Mouse (Mus musculus): ENCODE results near the gene Tm2d3.

Gene Tm2d3

GRCm38 (mm10) chr7:65690869-65691268 is at the start of gene Tm2d3:
Tm2d3 (plus strand) TSS chr7:65691169.
- no peak for DNase-seq

DNA sequence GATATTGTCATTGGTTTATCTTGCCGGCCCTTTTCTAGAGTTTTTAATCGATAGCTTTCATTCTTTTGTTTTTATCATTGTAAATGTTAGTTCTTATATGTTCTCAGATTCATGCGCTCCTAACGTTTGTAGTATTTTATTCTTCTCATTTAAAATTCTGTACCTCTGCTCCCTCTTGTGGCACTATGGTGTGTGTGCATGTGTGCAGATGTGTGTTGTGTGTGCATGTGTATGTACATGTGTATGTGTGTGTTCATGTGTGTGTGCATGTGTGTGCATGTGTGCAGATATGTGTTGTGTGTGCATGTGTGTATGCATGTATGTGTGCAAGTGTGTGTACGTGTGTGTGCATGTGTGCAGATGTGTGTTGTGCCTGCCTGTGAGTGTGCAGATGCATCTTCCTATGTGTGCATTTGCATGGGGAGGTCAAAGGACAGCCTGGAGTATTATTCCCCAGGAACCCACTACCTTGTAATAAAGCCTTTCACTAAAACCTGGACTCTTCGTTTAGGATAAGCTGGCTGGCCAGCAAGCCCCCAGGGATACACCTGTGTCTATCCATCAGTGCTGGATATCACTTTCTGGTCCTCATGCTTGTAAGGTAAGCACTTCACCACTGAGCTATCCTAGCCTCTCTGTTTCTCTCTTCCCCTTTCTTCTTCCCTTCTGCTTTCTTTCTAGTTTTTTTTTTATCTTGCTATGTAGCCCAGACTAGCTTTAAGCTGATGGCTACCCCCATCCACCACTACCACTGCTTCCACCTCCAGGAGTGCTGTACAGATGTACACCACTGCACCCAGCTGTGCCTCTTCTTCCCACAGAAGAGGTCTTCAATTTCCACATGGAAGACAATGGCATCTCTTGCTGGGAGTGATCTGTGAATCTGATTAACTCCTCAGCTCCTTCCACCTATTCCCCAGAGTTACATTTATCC is 48.3 kb upstream of the Tm2d3 start:
- DNase-seq = no peak

- no peak for DNase-seq
Measured at GRCm38 (mm10) chr7:65643861-65644421, 47.0 kb upstream of the Tm2d3 start.

DNA sequence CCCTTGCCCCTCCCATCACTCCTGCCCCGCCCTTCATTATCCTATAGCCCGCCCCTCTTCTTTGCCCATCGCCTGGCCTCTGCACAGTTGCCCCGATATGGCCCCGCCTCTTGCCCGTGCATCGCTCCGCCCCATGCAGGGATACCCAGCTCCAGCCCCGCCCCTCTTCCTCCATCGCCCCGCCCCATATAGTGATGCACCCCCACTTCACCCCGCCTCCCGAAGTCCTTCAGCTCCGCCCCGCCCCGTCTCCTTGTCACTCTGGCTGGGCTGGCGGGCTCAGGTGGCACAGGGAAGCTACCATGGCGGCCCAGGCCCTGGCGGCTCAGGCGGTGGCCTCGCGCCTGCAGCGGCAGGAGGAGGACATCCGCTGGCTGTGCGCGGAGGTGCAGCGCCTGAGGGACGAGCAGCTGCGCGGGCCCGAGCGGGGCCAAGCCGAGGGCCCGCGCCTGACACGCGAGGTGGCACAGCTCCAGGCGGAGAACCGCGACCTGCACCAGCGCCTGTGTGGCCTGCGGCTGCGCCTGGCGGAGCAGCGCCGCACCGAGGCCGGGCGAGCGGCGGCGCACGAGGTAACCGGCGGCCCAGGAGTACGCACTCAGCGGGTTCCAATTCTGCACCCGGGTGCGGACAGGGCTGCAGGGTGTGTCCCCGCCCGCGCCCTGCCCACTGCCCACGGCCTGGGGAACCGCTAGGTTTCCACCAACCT is 46.2 kb upstream of the Tm2d3 start, which contains the start of gene Tarsl2:
Gene Tarsl2, plus strand, starts transcription at position 256 of the 709 bp plus-strand sequence.
- peak; percentile 97 for DNase-seq

- no peak for DNase-seq
Measured at GRCm38 (mm10) chr7:65645996-65646395, 45.0 kb upstream of the Tm2d3 start.

DNA sequence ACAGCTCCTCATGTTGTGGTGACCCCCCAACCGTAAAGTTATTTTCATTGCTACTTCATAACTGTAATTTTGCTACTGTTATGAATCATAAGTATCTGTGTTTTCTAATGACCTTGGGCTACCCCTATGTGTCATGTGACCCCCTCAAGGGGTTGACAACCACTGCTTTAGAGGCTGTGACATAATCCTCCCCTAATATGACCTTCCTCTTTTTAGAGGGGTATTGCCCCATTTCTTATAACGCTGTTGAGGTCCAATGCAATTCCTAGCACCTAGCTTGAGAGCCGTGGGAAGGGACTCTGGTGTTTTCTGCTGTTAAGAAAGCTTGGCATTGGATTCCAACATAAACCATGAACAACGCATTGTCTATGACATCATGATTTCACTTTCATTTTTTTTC is 40.3 kb upstream of the Tm2d3 start:
- DNase-seq = no peak

DNA sequence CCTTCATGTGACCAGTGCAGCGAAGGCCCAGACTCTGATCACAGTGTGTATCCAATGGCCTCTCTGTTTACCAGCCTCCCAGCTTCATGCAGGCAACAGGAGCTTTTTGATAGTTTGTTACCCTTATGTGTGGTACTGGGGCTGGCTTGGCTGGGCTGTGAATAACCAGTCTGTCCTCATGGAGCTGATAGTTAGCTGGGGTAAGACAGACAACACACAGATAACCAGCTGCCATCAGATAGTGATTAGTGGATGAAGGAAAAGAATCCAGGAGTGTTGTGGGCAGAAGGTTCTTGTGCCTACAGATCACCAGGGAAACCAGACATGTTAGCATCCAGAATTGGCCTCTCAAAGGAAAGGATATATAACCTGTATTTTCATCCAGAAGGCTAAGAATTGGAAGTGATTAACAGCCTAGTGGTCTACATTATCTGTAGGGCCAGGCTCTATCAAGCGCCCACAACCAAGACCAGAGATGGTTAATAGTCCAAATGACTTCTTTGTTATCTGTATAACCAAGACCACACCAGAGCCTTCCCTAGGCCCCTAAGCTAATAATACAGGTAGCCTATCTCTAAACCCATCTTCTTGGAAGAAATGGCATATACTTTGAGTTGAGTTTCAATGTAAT is 33.4 kb upstream of the Tm2d3 start:
- no peak for DNase-seq

DNA sequence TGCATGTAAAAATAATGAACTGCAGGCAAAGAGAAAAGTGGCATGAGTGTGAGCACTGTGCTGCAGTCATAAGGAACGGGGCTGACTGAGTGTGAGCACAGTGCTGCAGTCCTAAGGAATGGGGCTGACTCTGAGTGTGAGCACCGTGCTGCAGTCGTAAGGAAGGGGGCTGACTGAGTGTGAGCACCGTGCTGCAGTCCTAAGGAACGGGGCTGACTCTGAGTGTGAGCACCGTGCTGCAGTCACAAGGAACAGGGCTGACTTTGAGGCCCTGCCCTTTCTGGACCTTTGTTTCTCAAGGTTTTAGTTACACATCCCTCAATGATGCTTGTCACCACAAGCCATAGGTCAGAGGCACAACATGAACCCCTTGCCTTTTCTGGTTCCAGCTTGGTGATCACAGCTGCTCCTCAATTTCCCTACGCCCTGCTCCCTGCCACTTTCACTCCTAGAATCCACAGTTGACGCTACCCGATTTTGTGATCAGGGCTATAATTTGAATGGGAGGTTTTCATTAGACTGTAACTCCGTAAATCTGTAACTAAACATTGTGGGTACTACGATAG is 27.7 kb upstream of the Tm2d3 start:
- no peak for DNase-seq

- DNase-seq = no peak
Measured at GRCm38 (mm10) chr7:65663886-65664285, 27.1 kb upstream of the Tm2d3 start.

- no peak for DNase-seq
Measured at GRCm38 (mm10) chr7:65667491-65667890, 23.5 kb upstream of the Tm2d3 start.

- no peak for DNase-seq
Measured at GRCm38 (mm10) chr7:65678050-65678449, 12.9 kb upstream of the Tm2d3 start.

- no peak for DNase-seq
Measured at GRCm38 (mm10) chr7:65678900-65679595, 11.9 kb upstream of the Tm2d3 start.

DNA sequence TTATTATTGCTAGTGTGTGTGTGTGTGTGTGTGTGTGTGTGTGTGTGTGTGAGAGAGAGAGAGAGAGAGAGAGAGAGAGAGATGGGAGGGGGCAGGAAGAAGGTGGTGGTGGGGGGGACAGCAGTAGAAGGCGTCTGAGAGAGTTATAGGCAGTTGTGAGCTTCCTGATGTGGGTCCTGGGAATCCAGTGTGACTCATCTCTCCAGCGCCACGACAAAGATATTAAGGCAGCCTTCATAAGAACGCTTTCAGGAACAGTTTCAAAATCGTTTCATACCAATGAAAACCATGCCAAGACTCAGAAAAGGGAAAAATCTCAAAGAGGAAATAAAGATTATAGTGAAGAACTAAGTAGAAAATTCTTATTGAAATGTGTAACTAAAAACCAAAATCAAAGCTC is 9.8 kb upstream of the Tm2d3 start:
- no peak for DNase-seq

DNA sequence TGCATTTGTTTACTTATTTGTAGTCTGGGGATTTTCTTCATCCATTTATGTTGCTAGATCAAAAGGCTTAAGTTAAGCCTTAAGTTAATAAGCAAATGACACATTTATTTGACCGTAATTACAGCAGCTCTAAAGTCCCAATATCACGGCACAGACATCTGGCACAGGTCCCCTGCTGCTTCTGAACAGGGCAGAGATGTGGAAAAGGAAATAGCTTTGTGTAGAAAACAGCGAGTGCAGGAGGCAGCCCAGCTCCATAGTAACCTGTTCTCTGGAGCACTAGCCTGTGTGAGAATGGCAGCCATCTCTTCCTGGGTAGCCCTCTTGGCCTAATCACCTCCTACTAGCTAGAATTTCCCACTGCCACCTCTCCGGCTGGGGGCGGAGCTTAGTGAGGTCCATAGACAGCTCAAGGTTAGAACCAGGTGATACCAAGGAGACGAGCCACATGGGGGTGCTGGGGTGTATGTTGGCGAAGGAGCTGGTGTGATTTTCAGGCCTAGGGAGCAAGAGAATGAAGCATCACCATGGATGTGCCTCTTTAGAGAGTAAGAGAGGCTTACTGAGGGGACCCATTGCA is 6.6 kb upstream of the Tm2d3 start:
- no peak for DNase-seq

GRCm38 (mm10) chr7:65686664-65687063 is 4.3 kb upstream of the Tm2d3 start:
- no peak for DNase-seq

GRCm38 (mm10) chr7:65691929-65692605 is 1.1 kb downstream of the Tm2d3 start:
- no peak for DNase-seq

GRCm38 (mm10) chr7:65692883-65693282 is 1.9 kb downstream of the Tm2d3 start:
- no peak for DNase-seq

DNA sequence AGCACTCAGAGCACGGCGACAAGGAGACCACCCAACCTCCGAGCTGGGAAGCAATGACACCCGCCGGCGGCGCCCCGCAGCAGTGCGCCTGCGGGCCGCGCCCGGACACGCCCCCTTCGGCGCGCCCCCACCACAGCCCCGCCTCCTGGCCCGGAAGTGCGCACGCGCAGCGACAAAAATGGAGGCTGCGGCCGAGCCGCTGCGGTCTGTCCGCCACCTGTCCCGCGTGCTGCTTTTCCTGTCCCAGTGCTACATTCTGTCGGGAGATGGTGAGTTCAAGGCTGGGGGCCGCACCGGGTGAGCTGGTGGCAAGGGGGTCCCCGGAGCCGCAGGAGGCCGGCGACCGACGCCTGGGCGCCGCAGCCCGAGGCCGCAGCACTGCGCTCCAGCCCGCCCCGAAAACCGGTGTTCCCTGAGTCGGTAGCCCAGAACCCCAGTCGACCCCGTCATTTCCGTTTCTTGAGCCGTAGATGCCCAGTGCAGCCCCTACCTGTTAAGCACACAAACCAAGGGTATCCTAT is 2.4 kb downstream of the Tm2d3 start:
- DNase-seq = peak; percentile 92

GRCm38 (mm10) chr7:65696450-65696849 is 5.5 kb downstream of the Tm2d3 start:
- no peak for DNase-seq

DNA sequence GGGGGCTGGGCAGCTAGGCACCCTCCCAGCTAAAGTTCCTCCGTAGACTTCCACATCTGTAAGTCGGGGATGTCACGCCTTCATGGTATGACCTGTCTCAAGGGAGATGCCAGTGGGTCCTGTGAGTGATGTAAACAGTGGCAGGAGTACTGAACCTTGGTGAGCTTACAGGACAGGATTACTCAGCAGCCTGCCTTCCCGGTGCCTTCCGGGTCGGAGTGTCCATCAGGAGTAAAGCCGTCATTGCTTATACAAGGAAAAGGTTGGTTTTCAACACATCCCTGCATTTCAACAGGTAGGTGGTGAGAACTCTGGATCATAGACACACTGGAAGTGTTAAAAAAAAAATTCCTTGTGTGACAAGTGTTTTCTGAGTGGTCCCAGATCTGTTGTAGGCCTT is 11.1 kb downstream of the Tm2d3 start:
- DNase-seq = no peak

GRCm38 (mm10) chr7:65704818-65705242 is 13.9 kb downstream of the Tm2d3 start:
- DNase-seq = peak; percentile 87
